Mouse (Mus musculus) neural tube, embryonic 15.5 days (tissue): ENCODE measurements around the gene Otulinl. TPM values are rescaled to one million over a fixed set of nuclear protein-coding genes. Genes with fewer than 3 reads are reported as not detected.

Experiments
- ATAC-seq: fragments of 200-750 bp; cut with Nextera tagmentation; 2 replicates; pipeline ENCODE4 v1.8.0; 2017; ENCODE audit warnings: mild to moderate bottlenecking, moderate TSS enrichment, moderate library complexity; ENCODE audit not compliant: low FRiP score
- H3K27ac ChIP-seq: fragments of 300-500 bp; sonication (generic); replicated peaks from 2 replicates; pipeline ENCODE4 v1.5.1; 2015; ENCODE audit warnings: mild to moderate bottlenecking, inconsistent platforms
- H3K27me3 ChIP-seq: fragments of 300-500 bp; sonication (generic); replicated peaks from 2 replicates; pipeline ENCODE4 v1.6.1; 2015; ENCODE audit warnings: inconsistent platforms
- H3K36me3 ChIP-seq: fragments of 300-500 bp; sonication (generic); 2 replicates; pipeline ENCODE4 v1.6.1; 2015; ENCODE audit warnings: inconsistent platforms
- H3K4me1 ChIP-seq: fragments of 300-500 bp; sonication (generic); 2 replicates; pipeline ENCODE4 v1.6.1; 2015; ENCODE audit warnings: inconsistent platforms
- H3K4me2 ChIP-seq: fragments of 300-500 bp; sonication (generic); 2 replicates; pipeline ENCODE4 v1.6.1; 2015; ENCODE audit warnings: inconsistent platforms, mild to moderate bottlenecking, moderate library complexity
- H3K4me3 ChIP-seq: fragments of 300-500 bp; sonication (generic); replicated peaks from 2 replicates; pipeline ENCODE4 v1.5.1; 2015; ENCODE audit warnings: mild to moderate bottlenecking, inconsistent platforms
- H3K9ac ChIP-seq: fragments of 300-500 bp; sonication (generic); replicated peaks from 2 replicates; pipeline ENCODE4 v1.6.1; 2015; ENCODE audit warnings: mild to moderate bottlenecking, inconsistent platforms
- H3K9me3 ChIP-seq: fragments of 300-500 bp; sonication (generic); replicated peaks from 2 replicates; pipeline ENCODE4 v1.6.1; 2016; ENCODE audit warnings: inconsistent platforms
- WGBS: fragments of 180-500 bp; shearing (Covaris S2); methylation state at CpG from one replicate; pipeline ENCODE4 v1.1.7; 2015; ENCODE audit warnings: mixed read lengths; 5-methylcytosine and 5-hydroxymethylcytosine counted together
- polyA plus RNA-seq: library from polyadenylated mRNA; unstranded; fragments of >200 nt; fragmentation: Nextera tagmentation; extraction: Ambion mirVana; gene quantifications from 2 replicates; pipeline ENCODE4 v1.2.1, GENCODE M21; 2015

Gene Otulinl
- polyA plus RNA-seq, 1 experiment from 2014 or later, result 16.2 TPM

DNA sequence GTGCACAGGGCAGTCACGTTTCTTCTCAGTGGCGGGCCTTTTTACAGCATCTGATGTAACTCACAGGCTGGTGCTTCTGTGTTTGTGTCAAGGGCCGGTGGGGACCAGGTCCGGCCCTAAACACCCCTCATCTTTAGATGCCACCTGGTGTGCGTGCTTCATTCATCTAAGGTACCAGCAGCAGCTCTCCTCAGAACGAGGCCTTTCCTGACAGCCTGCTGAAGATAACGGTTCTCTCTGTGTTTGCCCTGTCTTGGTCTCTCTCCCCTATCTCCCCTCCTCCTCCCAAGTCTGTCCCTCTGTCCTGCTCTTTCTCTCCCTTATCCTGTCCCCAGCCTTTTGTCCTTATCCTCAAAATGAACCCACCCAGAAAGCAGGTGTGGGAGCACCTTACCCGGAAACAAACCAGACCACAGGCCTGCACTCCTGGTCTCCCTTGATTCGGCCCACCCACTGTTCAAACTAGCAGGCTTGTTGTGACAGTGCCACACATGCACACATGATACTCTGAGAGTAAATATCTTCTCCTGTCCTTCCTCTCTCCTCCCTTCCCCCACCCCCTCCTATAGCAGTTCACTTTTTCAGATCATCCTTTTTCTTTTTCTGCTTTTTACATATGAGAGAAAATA is 14.4 kb downstream of the Otulinl start:
- H3K9ac ChIP-seq, result no peak overlapping the region
- H3K4me2 ChIP-seq, result no peak overlapping the region
- no peak overlapping the region for H3K4me3 ChIP-seq
- no peaks in the 10 kb centered on the region for H3K27me3 ChIP-seq
- H3K9me3 ChIP-seq, result no peaks in the 10 kb centered on the region
- H3K27ac ChIP-seq, result no peak overlapping the region
- peaks cover 8% of the 10 kb centered on the region for H3K4me1 ChIP-seq
- no peaks in the 10 kb centered on the region for H3K36me3 ChIP-seq
- no peak for ATAC-seq
- WGBS, result 61% methylated on average over 9 of the region's 9 CpGs

- H3K36me3 ChIP-seq, result no peaks in the 10 kb centered on the region
- ATAC-seq, result peak; percentile 60; the same call in 1 of the 2 replicates
- H3K27me3 ChIP-seq, result no peaks in the 10 kb centered on the region
- peaks cover 8% of the 10 kb centered on the region for H3K4me1 ChIP-seq
- peak overlapping the region; percentile 27 for H3K4me3 ChIP-seq
- WGBS, result 47% methylated on average over 21 of the region's 21 CpGs
- no peak overlapping the region for H3K9ac ChIP-seq
- peak overlapping the region; percentile 53 for H3K4me2 ChIP-seq
- no peak overlapping the region for H3K27ac ChIP-seq
- H3K9me3 ChIP-seq, result no peaks in the 10 kb centered on the region
These were observed 15.9 kb downstream of the Otulinl start for GRCm38 (mm10) chr15:27665392-27665911.

DNA sequence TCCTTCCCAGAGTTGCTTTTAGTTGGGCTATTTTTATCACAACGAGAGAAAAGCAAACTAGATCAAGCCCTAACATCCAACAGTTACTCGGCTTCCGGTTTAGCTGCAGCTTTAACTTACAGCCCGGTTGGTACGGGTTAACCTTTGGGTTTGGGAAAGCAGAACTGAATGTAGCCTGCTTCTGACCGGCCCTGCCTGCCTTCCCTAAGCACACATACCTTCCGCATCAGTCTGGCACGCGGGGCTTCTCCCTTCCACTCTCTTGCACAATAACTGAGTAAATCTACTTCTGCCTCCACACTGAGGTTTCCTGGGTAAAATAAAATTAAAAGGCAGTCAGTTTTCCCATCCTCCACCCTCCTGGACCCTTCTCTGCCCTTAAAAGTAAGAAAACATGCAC is 17.3 kb downstream of the Otulinl start:
- Histone ChIP-seq H3K4me3 (no peak overlapping the region), H3K4me1 (peaks cover 5% of the 10 kb centered on the region), H3K4me2 (no peak overlapping the region), H3K27me3 (no peaks in the 10 kb centered on the region), H3K27ac (no peak overlapping the region), H3K9ac (no peak overlapping the region), H3K36me3 (no peaks in the 10 kb centered on the region), H3K9me3 (no peaks in the 10 kb centered on the region)
- 92% methylated on average over 9 of the region's 9 CpGs for WGBS
- ATAC-seq, result no peak

- no peaks in the 10 kb centered on the region for H3K27me3 ChIP-seq
- H3K9me3 ChIP-seq, result no peaks in the 10 kb centered on the region
- ATAC-seq, result no peak
- H3K4me3 ChIP-seq, result no peak overlapping the region
- WGBS, result 64% methylated on average over 1 of the region's 1 CpGs
- H3K4me2 ChIP-seq, result no peak overlapping the region
- H3K27ac ChIP-seq, result no peak overlapping the region
- no peak overlapping the region for H3K9ac ChIP-seq
- H3K4me1 ChIP-seq, result peaks cover 5% of the 10 kb centered on the region
- no peaks in the 10 kb centered on the region; the same call in 1 of the 2 replicates for H3K36me3 ChIP-seq
These were observed 18.7 kb downstream of the Otulinl start for GRCm38 (mm10) chr15:27662699-27663098.

- no peak for ATAC-seq
- H3K4me3 ChIP-seq, result no peak overlapping the region
- 91% methylated on average over 6 of the region's 6 CpGs for WGBS
- H3K27ac ChIP-seq, result no peak overlapping the region
- peaks cover 5% of the 10 kb centered on the region for H3K4me1 ChIP-seq
- H3K36me3 ChIP-seq, result no peaks in the 10 kb centered on the region; the same call in 1 of the 2 replicates
- H3K27me3 ChIP-seq, result no peaks in the 10 kb centered on the region
- H3K9me3 ChIP-seq, result no peaks in the 10 kb centered on the region
- no peak overlapping the region for H3K9ac ChIP-seq
- H3K4me2 ChIP-seq, result no peak overlapping the region
These were observed 19.7 kb downstream of the Otulinl start for GRCm38 (mm10) chr15:27661696-27662095.

- H3K4me1 ChIP-seq, result no peaks in the 10 kb centered on the region
- no peak overlapping the region for H3K4me3 ChIP-seq
- no peak overlapping the region for H3K4me2 ChIP-seq
- no peaks in the 10 kb centered on the region for H3K27me3 ChIP-seq
- WGBS, result 42% methylated on average over 17 of the region's 17 CpGs
- no peak overlapping the region for H3K9ac ChIP-seq
- no peaks in the 10 kb centered on the region for H3K9me3 ChIP-seq
- no peak overlapping the region for H3K27ac ChIP-seq
- peak; percentile 79 for ATAC-seq
- no peaks in the 10 kb centered on the region; the same call in 1 of the 2 replicates for H3K36me3 ChIP-seq
These were observed 21.7 kb downstream of the Otulinl start for GRCm38 (mm10) chr15:27659592-27660244.

GRCm38 (mm10) chr15:27659143-27659542 is 22.2 kb downstream of the Otulinl start:
- WGBS, result 89% methylated on average over 5 of the region's 5 CpGs
- no peak overlapping the region for H3K9ac ChIP-seq

DNA sequence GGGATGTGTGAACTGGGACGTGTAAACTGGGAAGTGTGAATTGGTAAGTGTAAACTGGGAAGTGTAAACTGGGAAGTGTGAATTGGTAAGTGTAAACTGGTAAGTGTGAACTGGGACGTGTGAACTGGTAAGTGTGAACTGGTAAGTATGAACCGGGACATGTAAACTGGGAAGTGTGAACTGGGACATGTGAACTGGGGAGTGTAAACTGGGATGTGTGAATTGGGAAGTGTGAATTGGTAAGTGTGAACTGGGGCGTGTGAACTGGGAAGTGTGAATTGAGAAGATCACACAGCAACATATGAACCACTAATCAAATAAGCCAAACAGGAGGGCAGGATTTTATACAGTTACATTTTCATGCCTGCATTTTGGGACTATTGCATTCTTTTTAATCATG is 23.0 kb downstream of the Otulinl start:
- no peak overlapping the region for H3K4me3 ChIP-seq
- no peak overlapping the region for H3K4me2 ChIP-seq
- no peaks in the 10 kb centered on the region for H3K27me3 ChIP-seq
- no peaks in the 10 kb centered on the region for H3K4me1 ChIP-seq
- no peaks in the 10 kb centered on the region for H3K9me3 ChIP-seq
- H3K27ac ChIP-seq, result no peak overlapping the region
- ATAC-seq, result no peak
- H3K9ac ChIP-seq, result no peak overlapping the region
- H3K36me3 ChIP-seq, result no peaks in the 10 kb centered on the region; the same call in 1 of the 2 replicates
- 94% methylated on average over 4 of the region's 4 CpGs for WGBS

More at GRCm38 (mm10) chr15:27659143-27659542, 22.2 kb downstream of the Otulinl start:
- no peaks in the 10 kb centered on the region for H3K9me3 ChIP-seq
- H3K4me1 ChIP-seq, result no peaks in the 10 kb centered on the region
- H3K27me3 ChIP-seq, result no peaks in the 10 kb centered on the region
- no peaks in the 10 kb centered on the region; the same call in 1 of the 2 replicates for H3K36me3 ChIP-seq
- H3K27ac ChIP-seq, result no peak overlapping the region
- H3K4me3 ChIP-seq, result no peak overlapping the region
- no peak overlapping the region for H3K4me2 ChIP-seq
- no peak for ATAC-seq

GRCm38 (mm10) chr15:27657866-27658265 is 23.5 kb downstream of the Otulinl start:
- no peaks in the 10 kb centered on the region for H3K27me3 ChIP-seq
- H3K4me2 ChIP-seq, result no peak overlapping the region
- no peaks in the 10 kb centered on the region for H3K9me3 ChIP-seq
- ATAC-seq, result no peak
- H3K27ac ChIP-seq, result no peak overlapping the region
- no peaks in the 10 kb centered on the region for H3K4me1 ChIP-seq
- no peak overlapping the region for H3K9ac ChIP-seq
- H3K36me3 ChIP-seq, result no peaks in the 10 kb centered on the region; the same call in 1 of the 2 replicates
- no peak overlapping the region for H3K4me3 ChIP-seq
- 97% methylated on average over 10 of the region's 10 CpGs for WGBS

DNA sequence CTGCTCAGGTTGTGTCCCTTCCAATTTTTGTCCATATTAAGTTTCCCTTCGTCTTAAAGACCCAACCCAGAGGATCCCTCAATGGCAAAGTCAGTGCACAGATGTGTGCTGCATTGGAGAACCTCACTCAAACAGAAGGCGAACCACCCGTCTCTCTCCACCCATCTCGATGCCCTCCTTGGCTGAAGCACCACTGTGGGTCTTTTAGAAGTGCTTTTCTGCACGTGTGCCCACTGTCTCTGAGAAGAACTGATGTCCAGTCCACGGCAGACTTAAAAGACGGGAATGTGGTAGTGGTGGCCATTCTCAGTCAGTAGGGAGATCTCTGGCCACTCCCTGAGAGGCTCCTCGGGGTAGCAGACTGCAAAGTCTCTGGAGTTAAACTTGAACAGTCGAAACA is 24.8 kb downstream of the Otulinl start:
- Histone ChIP-seq H3K4me1 (no peaks in the 10 kb centered on the region), H3K9me3 (no peaks in the 10 kb centered on the region), H3K27me3 (no peaks in the 10 kb centered on the region), H3K4me2 (no peak overlapping the region), H3K36me3 (no peaks in the 10 kb centered on the region; the same call in 1 of the 2 replicates), H3K9ac (no peak overlapping the region), H3K27ac (no peak overlapping the region), H3K4me3 (no peak overlapping the region)
- no peak for ATAC-seq
- 83% methylated on average over 9 of the region's 9 CpGs for WGBS

GRCm38 (mm10) chr15:27655015-27655414 is 26.4 kb downstream of the Otulinl start:
- 22% methylated on average over 5 of the region's 5 CpGs for WGBS

DNA sequence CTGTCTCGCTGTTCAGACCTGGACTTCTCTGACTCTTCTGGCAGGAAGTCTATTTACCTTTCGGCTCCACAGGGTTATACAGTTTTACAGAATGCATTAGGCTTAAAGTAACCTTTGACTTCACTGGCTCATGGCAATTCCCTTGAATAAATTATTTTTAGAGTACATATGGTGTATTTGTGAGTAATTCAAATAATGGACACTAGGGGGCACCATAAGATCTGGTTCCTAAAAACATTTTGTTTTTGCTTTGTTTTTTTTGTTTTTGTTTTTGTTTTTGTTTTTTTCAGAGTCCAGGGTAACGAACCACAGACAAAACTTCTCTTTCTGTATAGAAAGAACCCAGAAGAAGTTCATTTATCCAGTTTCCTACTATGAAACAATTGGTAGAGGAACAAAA is 33.7 kb downstream of the Otulinl start:
- no peaks in the 10 kb centered on the region for H3K9me3 ChIP-seq
- ATAC-seq, result no peak
- 57% methylated on average over 3 of the region's 3 CpGs for WGBS

More at GRCm38 (mm10) chr15:27655015-27655414, 26.4 kb downstream of the Otulinl start:
- H3K9ac ChIP-seq, result no peak overlapping the region
- H3K36me3 ChIP-seq, result no peaks in the 10 kb centered on the region; the same call in 1 of the 2 replicates
- H3K27ac ChIP-seq, result no peak overlapping the region
- no peak overlapping the region for H3K4me3 ChIP-seq
- no peak overlapping the region for H3K4me2 ChIP-seq
- H3K27me3 ChIP-seq, result no peaks in the 10 kb centered on the region
- H3K9me3 ChIP-seq, result no peaks in the 10 kb centered on the region
- no peak for ATAC-seq
- no peaks in the 10 kb centered on the region for H3K4me1 ChIP-seq

More for the DNA sequence above, 33.7 kb downstream of the Otulinl start:
- no peak overlapping the region for H3K9ac ChIP-seq
- no peak overlapping the region for H3K4me3 ChIP-seq
- H3K4me2 ChIP-seq, result no peak overlapping the region
- H3K36me3 ChIP-seq, result no peaks in the 10 kb centered on the region
- no peak overlapping the region for H3K27ac ChIP-seq
- no peaks in the 10 kb centered on the region for H3K27me3 ChIP-seq
- H3K4me1 ChIP-seq, result no peaks in the 10 kb centered on the region
